Mouse (Mus musculus) mesoderm, embryonic 11.5 days (tissue): ENCODE measurements at regions not wholly inside any gene's neighbourhood (a gene's known extent, or its start where the extent isn't known, plus 50 kb on each side); places are given as distances from the start of the nearest gene placed in this dataset.
A peak's percentile ranks its signal among the peaks of the same experiment; 100 is the strongest.

Experiments
- DNase-seq: peaks from one replicate; pipeline ENCODE4 v3.0.0-alpha.2; 2012; ENCODE audit warnings: low read depth, low spot score

GRCm38 (mm10) chr10:24493392-24493791 is 101.8 kb upstream of the Ccn2 start:
- no peak for DNase-seq

GRCm38 (mm10) chr10:24493936-24494335 is 101.3 kb upstream of the Ccn2 start:
- peak; percentile 28 for DNase-seq

DNA sequence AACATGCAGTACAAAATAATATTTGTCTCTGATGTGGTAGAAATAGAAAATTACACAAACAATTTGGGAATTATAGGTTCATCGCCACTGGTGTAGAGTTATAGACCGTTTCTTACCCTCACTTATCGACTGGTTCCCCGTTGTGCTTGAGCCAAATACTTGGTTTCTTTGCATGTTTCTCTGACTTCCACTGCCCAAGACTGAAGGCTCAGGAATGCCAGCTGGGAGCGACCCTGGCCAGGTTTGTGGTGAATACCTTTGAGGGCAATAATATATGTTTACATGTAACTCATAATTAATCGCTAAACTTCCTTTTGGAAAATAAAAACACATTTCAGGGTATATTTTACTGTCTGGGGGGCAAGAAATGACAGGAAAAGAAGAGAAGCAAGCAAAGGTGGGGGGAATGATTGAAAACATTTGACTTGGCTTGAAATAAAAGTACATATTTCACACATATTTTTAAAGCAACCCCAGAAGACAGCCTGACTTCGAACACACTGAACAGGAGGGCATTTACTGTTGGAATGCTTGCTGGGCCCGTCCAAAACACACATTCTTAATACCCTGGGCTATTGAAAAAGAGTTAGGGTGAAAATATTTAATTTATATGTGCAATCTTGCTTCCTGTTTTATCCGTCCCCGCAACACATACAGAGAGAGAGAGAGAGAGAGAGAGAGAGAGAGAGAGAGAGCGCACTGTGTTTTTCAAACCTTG is 75.3 kb upstream of the Ccn2 start:
- DNase-seq = no peak

DNA sequence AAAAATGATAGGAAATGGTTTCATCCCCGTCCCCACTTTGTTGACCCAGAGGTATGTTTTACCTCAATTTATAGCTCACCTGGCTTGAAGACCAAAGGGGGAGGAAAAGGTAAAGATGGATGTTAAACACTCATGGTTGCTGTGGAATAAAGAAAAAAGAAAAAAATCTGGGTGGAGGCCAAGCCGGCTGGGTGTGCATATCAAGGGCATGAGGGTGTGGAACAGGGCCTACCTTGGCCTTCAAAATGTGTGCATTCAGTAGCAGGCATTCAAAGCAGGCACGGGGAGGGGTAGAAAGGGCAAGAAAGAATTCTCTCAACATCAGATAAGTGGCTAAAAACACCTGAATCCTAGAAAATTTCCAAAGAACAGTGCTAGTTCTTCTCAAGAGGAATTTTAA is 74.7 kb upstream of the Ccn2 start:
- DNase-seq = no peak

DNA sequence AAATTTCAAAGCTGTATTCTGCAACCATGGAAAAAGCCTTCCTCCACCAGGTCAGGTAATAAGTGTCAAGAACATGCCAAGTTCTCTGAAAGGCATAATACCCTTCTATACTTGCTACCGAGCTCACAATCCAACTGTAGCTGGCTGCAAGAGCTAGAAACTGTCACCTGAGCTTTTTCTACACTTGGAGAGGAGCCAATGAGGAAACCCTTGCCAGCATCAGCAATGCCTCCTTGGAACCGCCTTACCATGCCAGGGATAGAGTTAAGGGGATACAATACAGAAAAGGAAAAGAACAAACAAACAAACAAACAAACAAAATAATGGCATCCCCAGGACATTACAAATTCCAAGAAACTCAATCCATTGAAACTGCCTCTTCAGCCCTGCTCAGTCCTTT is 62.5 kb upstream of the Ccn2 start:
- DNase-seq = no peak

GRCm38 (mm10) chr10:24534901-24535300 is 60.3 kb upstream of the Ccn2 start:
- no peak for DNase-seq

GRCm38 (mm10) chr10:24535461-24535860 is 59.8 kb upstream of the Ccn2 start:
- DNase-seq = no peak

GRCm38 (mm10) chr10:24541990-24542389 is 53.3 kb upstream of the Ccn2 start:
- DNase-seq = no peak
